ENCODE assay signal across 18 mouse cellular contexts in genomic region chr13:54505920-54506319, GRCm38 (mm10).
"Had no signal": no experiment of that assay in that cellular context is flagged by ENCODE, and none has a peak within 500 bp of the region (broad histone marks: within the 10 kb centered on the region; RNA-seq: fewer than 3 reads in every experiment).

No protein-coding gene starts in this region.

- H3K9me3 ChIP-seq: limb, embryonic 15.5 days; liver, embryonic 12.5 days; neural tube, embryonic 13.5 days had no signal

- DNase-seq: kidney, adult 11 months; kidney, adult 9 months; kidney, postnatal 36 days; layer of hippocampus, postnatal 36 days; lung, embryonic 14.5 days; lung, postnatal 10 days; lung, postnatal 4 days; retina, postnatal 1 day; right cerebral cortex, postnatal 14 days; thymus, adult 18-20 months; thymus, postnatal 14 days had no signal

- ATAC-seq: liver, embryonic 12.5 days; midbrain, embryonic 16.5 days had no signal

- H3K4me3 ChIP-seq: layer of hippocampus, adult 2 months; liver, embryonic 12.5 days had no signal

- H3K36me3 ChIP-seq: limb, embryonic 15.5 days; liver, embryonic 12.5 days had no signal

- H3K4me2 ChIP-seq: limb, embryonic 15.5 days; midbrain, embryonic 11.5 days had no signal

- H3K27ac ChIP-seq: kidney, postnatal 0 days; layer of hippocampus, adult 2 months; limb, embryonic 15.5 days; liver, embryonic 12.5 days; neural tube, embryonic 13.5 days had no signal

- H3K9ac ChIP-seq: limb, embryonic 15.5 days; liver, embryonic 12.5 days; lung, embryonic 14.5 days had no signal

- H3K27me3 ChIP-seq: limb, embryonic 15.5 days; neural tube, embryonic 13.5 days had no signal
